Mouse (Mus musculus): ENCODE measurements around the gene Crat. TPM values are rescaled to one million over a fixed set of nuclear protein-coding genes. Genes with fewer than 3 reads are reported as not detected.

The Crat gene
- polyA plus RNA-seq, 1 experiment from 2014 or later = 22.6 TPM

- 0 out of 2 replicates have a peak within 1 kb of the TSS, but pooled peaks have one; percentile 54 for H3K27ac ChIP-seq (replicated peaks)
- H3K4me3 ChIP-seq = peak within 1 kb of the TSS; percentile 60
- H3K27me3 ChIP-seq = no peaks in the 10 kb centered on the region
- H3K9me3 ChIP-seq = no peaks in the 10 kb centered on the region
- WGBS = 3% methylated on average over 56 of the region's 73 CpGs
- peaks cover 13% of the 10 kb centered on the region for H3K36me3 ChIP-seq
- H3K4me1 ChIP-seq = peaks cover 16% of the 10 kb centered on the region
- peak within 1 kb of the TSS; percentile 93 for H3K4me2 ChIP-seq (replicated peaks)
- peak within 1 kb of the TSS; percentile 80 for H3K9ac ChIP-seq (replicated peaks)
- ATAC-seq (ENCODE audit: low FRiP score, low read depth) = peak; percentile 77
Measured at GRCm38 (mm10) chr2:30358533-30359531, 56.8 kb downstream of the Crat start, which contains the start of gene Sh3glb2. TSS of gene Sh3glb2 (minus strand) at chr2:30359337.

- Histone ChIP-seq H3K9ac (replicated peaks) (peak overlapping the region; percentile 80), H3K4me3 (peak overlapping the region; percentile 60), H3K36me3 (peaks cover 23% of the 10 kb centered on the region), H3K9me3 (no peaks in the 10 kb centered on the region), H3K4me1 (peaks cover 16% of the 10 kb centered on the region), H3K4me2 (replicated peaks) (peak overlapping the region; percentile 93), H3K27ac (replicated peaks) (peak overlapping the region; percentile 30; the same call in 1 of the 2 replicates), H3K27me3 (no peaks in the 10 kb centered on the region)
- no peak for ATAC-seq (ENCODE audit: low FRiP score, low read depth)
- WGBS = 63% methylated on average over 8 of the region's 8 CpGs
Measured at GRCm38 (mm10) chr2:30357552-30358510, 57.8 kb downstream of the Crat start.

- H3K4me1 ChIP-seq = peaks cover 16% of the 10 kb centered on the region
- no peak overlapping the region for H3K27ac ChIP-seq (replicated peaks)
- H3K9me3 ChIP-seq = no peaks in the 10 kb centered on the region
- peaks cover 29% of the 10 kb centered on the region for H3K36me3 ChIP-seq
- H3K4me2 ChIP-seq (replicated peaks) = 0 out of 2 replicates have a peak overlapping the region, but pooled peaks have one; percentile 3
- no peak for ATAC-seq (ENCODE audit: low FRiP score, low read depth)
- WGBS = 69% methylated on average over 9 of the region's 9 CpGs
- peak overlapping the region; percentile 80; the same call in 1 of the 2 replicates for H3K9ac ChIP-seq (replicated peaks)
- no peak overlapping the region for H3K4me3 ChIP-seq
- no peaks in the 10 kb centered on the region for H3K27me3 ChIP-seq
Measured at GRCm38 (mm10) chr2:30356906-30357305, 58.7 kb downstream of the Crat start.

- no peaks in the 10 kb centered on the region for H3K27me3 ChIP-seq
- ATAC-seq (ENCODE audit: low FRiP score, low read depth) = no peak
- H3K4me2 ChIP-seq (replicated peaks) = no peak overlapping the region
- no peak overlapping the region for H3K4me3 ChIP-seq
- peaks cover 29% of the 10 kb centered on the region for H3K36me3 ChIP-seq
- no peak overlapping the region for H3K27ac ChIP-seq (replicated peaks)
- peaks cover 16% of the 10 kb centered on the region for H3K4me1 ChIP-seq
- WGBS = 59% methylated on average over 4 of the region's 4 CpGs
- H3K9me3 ChIP-seq = no peaks in the 10 kb centered on the region
- H3K9ac ChIP-seq (replicated peaks) = no peak overlapping the region
Measured at GRCm38 (mm10) chr2:30356266-30356665, 59.3 kb downstream of the Crat start.

- H3K4me1 ChIP-seq = peaks cover 16% of the 10 kb centered on the region
- H3K4me2 ChIP-seq (replicated peaks) = no peak overlapping the region
- no peaks in the 10 kb centered on the region for H3K27me3 ChIP-seq
- peaks cover 31% of the 10 kb centered on the region for H3K36me3 ChIP-seq
- no peak overlapping the region for H3K4me3 ChIP-seq
- no peak overlapping the region for H3K9ac ChIP-seq (replicated peaks)
- no peak overlapping the region for H3K27ac ChIP-seq (replicated peaks)
- no peaks in the 10 kb centered on the region for H3K9me3 ChIP-seq
- WGBS = 69% methylated on average over 4 of the region's 4 CpGs
- no peak for ATAC-seq (ENCODE audit: low FRiP score, low read depth)
Measured at GRCm38 (mm10) chr2:30355861-30356260, 59.8 kb downstream of the Crat start.

- 80% methylated on average over 2 of the region's 2 CpGs for WGBS
Measured at GRCm38 (mm10) chr2:30351149-30351548, 64.5 kb downstream of the Crat start.

More at GRCm38 (mm10) chr2:30351149-30351548, 64.5 kb downstream of the Crat start:
- Histone ChIP-seq H3K9me3 (no peaks in the 10 kb centered on the region), H3K4me2 (replicated peaks) (no peak overlapping the region), H3K4me3 (no peak overlapping the region), H3K9ac (replicated peaks) (no peak overlapping the region), H3K27me3 (no peaks in the 10 kb centered on the region), H3K4me1 (no peaks in the 10 kb centered on the region), H3K27ac (replicated peaks) (no peak overlapping the region), H3K36me3 (peaks cover 75% of the 10 kb centered on the region)
- ATAC-seq (ENCODE audit: low FRiP score, low read depth) = no peak

Small RNAs within 50 kb of the gene (microRNA-seq; reads per million reads assigned to microRNA genes)
- gene Gm47292 = not detected

Other genes starting within 250 kb of the Crat start
- gene Endog, start 244.3 kb downstream of the Crat start, polyA plus RNA-seq (2016; fragmentation: Nextera tagmentation; extraction: Ambion mirVana) = 13.9 and 14.2 TPM in 2 replicates
- 60.4 and 64.0 TPM in 2 replicates for gene Spout1, start 237.4 kb downstream of the Crat start, polyA plus RNA-seq (2016; fragmentation: Nextera tagmentation; extraction: Ambion mirVana)
- 12.6 and 12.8 TPM in 2 replicates for gene Kyat1, start 210.0 kb downstream of the Crat start, polyA plus RNA-seq (2016; fragmentation: Nextera tagmentation; extraction: Ambion mirVana)
- gene Lrrc8a, start 178.1 kb downstream of the Crat start, polyA plus RNA-seq (2016; fragmentation: Nextera tagmentation; extraction: Ambion mirVana) = 40.3 and 46.7 TPM in 2 replicates
- 0.39 and 0.51 TPM in 2 replicates for gene Gm28035, start 175.2 kb downstream of the Crat start, polyA plus RNA-seq (2016; fragmentation: Nextera tagmentation; extraction: Ambion mirVana)
- gene Phyhd1, start 149.6 kb downstream of the Crat start, polyA plus RNA-seq (2016; fragmentation: Nextera tagmentation; extraction: Ambion mirVana) = 4.4 and 7.1 TPM in 2 replicates
- not detected in 2 replicates for gene Gm28038, start 134.8 kb downstream of the Crat start, polyA plus RNA-seq (2016; fragmentation: Nextera tagmentation; extraction: Ambion mirVana)
- 25.5 and 28.2 TPM in 2 replicates for gene Dolk, start 129.5 kb downstream of the Crat start, polyA plus RNA-seq (2016; fragmentation: Nextera tagmentation; extraction: Ambion mirVana)
- gene Nup188, start 129.4 kb downstream of the Crat start, polyA plus RNA-seq (2016; fragmentation: Nextera tagmentation; extraction: Ambion mirVana) = 34.3 and 37.7 TPM in 2 replicates
- 101 and 102 TPM in 2 replicates for gene Sh3glb2, start 56.5 kb downstream of the Crat start, polyA plus RNA-seq (2016; fragmentation: Nextera tagmentation; extraction: Ambion mirVana)
- 28.8 and 30.4 TPM in 2 replicates for gene Miga2, start 51.6 kb downstream of the Crat start, polyA plus RNA-seq (2016; fragmentation: Nextera tagmentation; extraction: Ambion mirVana)
- gene Dolpp1, start 23.6 kb downstream of the Crat start, polyA plus RNA-seq (2016; fragmentation: Nextera tagmentation; extraction: Ambion mirVana) = 51.2 and 52.3 TPM in 2 replicates
- 128 and 129 TPM in 2 replicates for gene Ptpa, start 226 bp upstream of the Crat start, polyA plus RNA-seq (2016; fragmentation: Nextera tagmentation; extraction: Ambion mirVana)
- gene Ier5l, start 58.4 kb upstream of the Crat start, polyA plus RNA-seq (2016; fragmentation: Nextera tagmentation; extraction: Ambion mirVana) = 2.7 and 3.4 TPM in 2 replicates
- 0.68 and 0.77 TPM in 2 replicates for gene Cstad, start 179.2 kb upstream of the Crat start, polyA plus RNA-seq (2016; fragmentation: Nextera tagmentation; extraction: Ambion mirVana)

Data from midbrain, embryonic 12.5 days (tissue).